Mouse (Mus musculus): Measurements from ENCODE around the gene Coro1b.
A peak's percentile ranks its signal among the peaks of the same experiment; 100 is the strongest.

Coro1b gene

DNA sequence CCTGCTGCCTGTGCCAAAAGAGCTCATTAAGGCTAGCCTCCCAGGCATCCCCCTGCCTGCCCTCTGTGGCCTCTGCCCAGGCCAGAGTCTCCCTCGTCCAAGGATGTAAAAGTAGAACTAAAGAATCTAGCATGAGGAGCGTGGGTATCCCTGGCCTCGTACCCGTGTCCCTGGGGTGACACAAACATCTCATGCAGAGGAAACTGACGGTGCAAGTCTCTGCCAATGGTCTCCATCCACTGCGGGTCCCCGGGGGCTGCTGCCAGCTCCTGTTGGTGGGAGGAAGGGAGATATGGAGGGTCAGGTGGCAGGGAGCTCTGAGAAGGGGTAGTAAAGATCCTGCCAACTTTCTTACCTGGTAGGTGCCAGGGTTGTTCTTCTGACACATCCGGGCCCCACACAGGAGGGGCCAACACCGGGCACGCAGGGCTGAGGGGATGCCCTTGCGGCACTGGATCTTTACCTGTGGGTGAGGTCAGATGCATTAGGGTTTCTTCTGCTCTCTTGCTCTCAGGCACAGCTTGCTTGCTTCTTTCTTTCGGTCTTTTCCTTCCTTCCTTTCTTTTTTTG lies 40.7 kb downstream of the Coro1b start:
- no peak for DNase-seq (ENCODE audit: low spot score in 2 of 2)

DNA sequence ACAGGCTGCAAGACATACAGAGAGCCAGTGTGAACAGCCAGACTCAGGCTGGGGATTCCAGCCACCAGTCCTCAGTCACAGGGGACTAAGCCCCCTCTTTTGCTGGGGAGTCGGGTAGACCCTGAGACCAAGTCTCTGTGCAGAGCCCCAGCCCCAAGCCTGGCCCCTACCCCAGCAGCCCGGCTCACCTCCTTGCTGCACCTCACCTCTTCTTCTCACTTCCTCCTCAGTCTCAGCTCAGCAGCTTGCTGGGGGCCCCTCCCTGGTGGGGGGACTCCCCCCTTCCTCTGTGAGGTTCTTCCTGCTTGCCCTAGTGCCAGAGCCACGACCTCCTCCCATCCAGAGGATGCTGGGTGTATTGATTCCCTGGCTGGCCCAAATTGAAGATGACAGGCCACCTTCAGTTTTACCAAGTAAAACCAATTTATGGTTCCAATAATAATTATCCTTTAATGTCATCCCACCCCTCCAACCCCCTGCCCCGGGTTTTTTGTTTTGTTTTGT lies 42.5 kb downstream of the Coro1b start, which contains the start of gene Tbc1d10c:
Tbc1d10c (minus strand) TSS at position 454 of the 504 bp plus-strand sequence.
- DNase-seq (ENCODE audit: low spot score in 2 of 2), result no peak

DNA sequence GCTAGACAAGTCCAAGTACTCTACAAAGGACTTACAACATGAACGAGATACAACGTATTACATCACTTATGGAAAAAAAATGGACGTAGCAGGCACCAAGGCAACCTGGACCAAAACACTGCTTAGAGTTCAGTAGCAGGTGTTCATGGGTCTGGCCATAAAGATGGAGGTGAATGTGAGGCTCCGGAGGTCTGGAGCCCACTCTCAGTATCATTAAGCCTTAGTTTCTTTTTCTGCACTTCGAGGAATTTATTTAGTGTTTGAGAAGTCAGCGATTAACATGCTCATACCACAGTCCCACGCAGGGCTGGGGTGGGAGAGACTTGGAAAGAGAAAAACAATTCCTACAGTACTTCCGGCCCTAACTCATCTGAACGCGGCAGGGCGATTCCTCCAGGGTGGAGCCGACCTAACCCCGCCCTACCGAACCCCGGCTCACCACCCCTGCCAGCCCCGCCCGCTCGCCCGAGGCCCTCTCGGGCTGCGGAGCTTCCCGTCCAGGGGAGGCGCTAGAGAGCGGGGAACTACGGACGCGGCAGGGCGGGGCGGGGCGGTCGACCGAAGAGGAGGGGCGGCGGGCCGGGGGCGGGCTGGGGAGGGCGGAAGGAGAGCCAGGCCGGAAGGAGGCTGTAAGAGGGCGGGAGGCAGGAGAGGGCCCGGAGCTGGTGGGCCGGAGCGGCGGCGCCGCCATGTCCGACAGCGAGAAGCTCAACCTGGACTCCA lies 43.3 kb downstream of the Coro1b start, which contains the start of gene Ppp1ca:
Ppp1ca (plus strand) TSS at position 538 of the 723 bp plus-strand sequence.
- peak; percentile 93 to 95 for DNase-seq (ENCODE audit: low spot score in 2 of 2)

DNA sequence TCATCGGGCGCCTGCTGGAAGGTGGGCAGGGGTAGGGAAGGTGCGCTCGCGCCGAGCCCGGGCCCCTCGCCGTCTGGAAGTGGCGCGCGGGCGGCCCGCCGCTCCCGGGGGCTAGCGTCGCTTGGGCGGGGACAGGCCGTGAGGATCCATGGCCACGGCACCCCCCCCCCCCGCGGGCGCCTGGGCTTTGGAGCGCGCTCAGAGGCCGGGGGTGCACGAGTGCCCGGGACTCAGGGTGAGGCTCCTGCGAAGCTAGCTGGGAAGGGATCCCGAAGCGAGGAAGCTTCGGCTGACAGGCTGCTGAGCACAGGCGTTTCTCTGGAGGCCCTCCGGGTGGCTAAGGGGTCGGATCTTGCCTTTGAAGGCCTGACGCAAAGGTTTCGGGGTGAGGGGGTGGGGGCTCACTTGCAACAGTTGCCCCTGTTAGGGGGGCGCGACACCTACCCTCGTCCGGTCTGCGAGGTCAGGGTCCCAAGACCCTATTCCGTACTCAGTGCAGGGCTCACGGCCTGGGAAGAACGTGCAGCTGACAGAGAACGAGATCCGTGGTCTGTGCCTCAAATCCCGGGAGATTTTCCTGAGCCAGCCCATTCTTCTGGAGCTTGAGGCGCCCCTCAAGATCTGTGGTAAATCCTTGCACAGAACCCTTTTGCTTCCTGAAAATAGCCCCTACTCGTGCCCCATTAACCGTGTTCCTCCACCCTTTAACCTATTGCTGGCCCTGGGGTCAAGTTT lies 44.0 kb downstream of the Coro1b start:
- DNase-seq (ENCODE audit: low spot score in 2 of 2), result no peak

DNA sequence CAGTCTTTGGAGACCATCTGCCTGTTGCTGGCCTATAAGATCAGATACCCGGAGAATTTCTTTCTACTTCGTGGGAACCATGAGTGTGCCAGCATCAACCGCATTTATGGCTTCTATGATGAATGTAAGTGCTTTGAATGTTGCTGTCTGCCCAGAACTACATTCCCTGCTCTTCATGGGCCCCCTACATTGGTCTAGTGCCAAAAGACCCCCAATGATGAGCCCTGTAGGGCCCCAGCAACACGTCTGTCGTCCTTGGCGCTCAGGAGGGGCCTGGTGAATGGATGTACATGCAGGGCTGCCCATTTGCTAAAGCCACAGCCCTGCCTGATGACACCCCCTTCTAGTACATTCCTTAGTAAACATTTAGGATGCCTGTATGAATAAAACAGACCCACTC lies 44.7 kb downstream of the Coro1b start:
- no peak for DNase-seq (ENCODE audit: low spot score in 2 of 2)

DNA sequence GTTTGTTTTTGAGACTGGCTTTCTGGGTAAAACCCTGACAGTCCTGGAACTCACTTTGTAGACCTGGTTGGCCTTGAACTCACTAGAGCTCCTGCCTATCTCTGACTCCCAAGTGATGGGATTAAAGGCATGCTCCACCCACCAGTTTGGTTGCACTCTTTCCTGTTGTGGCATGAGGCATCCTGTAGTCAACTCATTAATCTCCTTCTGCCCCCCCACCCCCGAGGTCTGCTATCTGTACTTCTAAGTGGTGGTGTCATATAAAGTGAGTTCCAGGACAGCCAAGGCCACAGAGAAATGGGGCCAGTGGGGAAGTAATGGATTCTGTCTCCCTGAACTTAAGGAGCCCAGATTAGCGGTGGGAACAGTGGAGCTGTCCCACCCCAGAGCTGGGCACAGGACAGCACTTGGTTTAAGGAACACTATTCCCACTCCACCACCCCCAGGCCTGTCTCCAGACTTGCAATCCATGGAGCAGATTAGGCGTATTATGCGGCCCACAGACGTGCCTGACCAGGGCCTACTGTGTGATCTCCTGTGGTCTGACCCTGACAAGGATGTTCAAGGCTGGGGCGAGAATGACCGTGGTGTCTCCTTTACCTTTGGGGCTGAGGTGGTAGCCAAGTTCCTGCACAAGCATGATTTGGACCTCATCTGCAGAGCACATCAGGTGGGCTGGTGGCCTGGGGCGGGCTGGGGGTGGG lies 45.8 kb downstream of the Coro1b start:
- DNase-seq (ENCODE audit: low spot score in 2 of 2), result no peak

DNA sequence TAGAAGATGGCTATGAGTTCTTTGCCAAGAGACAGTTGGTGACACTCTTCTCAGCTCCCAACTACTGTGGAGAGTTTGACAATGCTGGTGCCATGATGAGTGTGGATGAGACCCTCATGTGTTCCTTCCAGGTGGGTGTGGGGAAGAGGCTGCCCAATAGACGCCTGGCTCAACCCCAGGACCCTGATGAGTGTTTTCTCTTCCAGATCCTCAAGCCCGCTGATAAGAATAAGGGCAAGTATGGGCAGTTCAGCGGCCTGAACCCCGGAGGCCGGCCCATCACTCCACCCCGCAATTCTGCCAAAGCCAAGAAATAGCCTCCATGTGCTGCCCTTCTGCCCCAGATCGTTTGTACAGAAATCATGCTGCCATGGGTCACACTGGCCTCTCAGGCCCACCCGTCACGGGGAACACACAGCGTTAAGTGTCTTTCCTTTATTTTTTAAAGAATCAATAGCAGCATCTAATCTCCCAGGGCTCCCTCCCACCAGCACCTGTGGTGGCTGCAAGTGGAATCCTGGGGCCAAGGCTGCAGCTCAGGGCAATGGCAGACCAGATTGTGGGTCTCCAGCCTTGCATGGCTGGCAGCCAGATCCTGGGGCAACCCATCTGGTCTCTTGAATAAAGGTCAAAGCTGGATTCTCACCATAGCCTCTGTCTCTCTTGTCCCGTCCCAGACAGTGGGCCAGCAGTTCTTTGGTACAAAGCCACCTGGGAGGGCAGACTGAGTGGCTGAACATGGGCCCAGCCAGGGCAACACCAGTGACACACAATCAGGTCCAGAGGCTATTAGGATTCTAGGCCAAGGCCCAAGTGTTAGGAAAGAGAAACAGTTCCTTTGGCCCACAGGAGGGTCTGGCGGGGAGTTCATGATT lies 46.6 kb downstream of the Coro1b start:
- no peak for DNase-seq (ENCODE audit: low spot score in 2 of 2)

DNA sequence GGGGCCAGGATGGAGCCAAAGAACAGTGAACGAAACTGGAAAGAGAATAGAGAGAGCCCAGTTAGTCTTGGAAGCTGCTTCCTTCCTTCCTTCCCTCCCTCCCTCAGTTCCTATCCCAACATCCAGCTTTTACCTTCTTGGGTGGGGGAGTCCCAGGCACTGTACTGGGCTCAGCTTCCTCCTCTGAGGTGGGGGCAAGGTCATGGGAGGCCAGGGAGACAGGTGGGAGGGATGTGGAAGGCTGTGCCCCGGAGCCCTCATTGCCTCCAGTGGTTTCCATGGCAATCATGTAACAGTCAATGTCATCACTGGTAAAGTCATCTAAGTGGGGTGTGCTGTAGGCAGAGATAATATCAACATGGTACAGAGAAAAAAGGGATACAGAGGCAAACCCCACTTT lies 47.6 kb downstream of the Coro1b start:
- DNase-seq (ENCODE audit: low spot score in 2 of 2), result no peak

DNA sequence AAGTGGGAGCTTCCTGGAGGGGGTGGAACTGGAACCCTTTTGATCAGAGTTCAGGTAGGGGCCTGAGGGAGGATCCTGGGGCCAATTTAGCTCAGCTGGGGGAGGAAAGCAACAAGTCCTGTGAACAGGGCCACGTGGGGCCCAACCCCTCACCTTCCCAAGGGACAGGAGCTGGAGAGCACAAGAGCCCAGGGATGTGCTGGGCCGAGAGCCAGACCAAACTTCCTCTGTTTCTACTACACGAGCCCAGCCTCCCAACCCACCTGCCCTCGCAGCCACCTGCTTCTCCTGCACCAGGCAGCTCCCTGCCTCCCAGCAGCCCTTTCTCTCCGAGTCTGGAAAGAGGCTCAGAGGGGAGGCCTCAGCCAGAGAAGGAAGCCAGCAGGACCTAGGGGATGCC lies 48.1 kb downstream of the Coro1b start:
- no peak for DNase-seq (ENCODE audit: low spot score in 2 of 2)

DNA sequence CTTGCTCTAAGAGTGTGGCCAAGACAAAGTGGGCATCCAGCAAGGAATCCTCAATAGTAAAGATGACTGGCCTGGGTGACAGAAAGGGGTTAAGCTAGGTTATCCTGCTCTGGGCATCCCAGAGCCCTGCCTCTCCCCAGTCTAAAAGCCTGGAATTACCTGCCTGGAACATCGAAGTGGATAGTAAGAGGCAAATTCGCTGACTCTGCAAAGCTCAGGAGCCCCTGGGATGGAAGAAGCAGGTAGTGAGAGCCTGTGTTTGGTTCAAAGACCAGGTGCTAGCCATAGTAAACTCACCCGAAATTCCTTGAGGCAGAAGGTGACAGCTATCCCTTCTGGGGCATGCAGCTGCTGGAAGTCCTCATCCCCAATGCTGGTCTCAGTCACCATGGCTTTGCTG lies 48.8 kb downstream of the Coro1b start:
- no peak for DNase-seq (ENCODE audit: low spot score in 2 of 2)

DNA sequence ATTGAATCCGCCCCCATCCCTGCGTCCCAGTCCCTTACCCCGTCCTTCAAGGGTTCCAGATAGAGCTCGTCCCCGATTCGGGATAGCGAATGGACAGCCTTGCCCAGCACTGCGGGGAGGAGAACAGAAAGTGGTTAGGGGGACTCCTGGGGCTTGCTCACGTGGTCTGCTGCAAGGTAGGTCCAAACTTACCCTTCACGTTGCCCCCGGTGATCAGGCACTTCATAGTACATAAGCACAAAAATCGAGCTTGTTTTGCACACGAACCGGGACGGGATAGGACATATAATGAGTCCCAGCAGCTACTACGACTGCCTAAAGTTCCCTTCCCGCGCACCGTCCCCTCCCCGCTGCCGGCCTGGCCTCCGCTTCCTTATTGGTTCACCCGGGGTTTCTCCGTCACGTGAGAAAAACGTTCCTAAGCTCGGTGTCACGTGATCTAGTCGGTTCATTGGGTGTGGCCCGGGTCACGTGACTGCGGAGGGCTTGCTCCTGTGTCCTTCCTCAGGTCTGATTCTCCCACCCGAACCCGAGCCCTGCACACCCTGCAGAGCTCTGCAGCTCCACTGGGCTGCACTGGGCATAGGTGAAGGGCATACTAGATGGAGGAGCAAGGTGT lies 53.0 kb downstream of the Coro1b start, which contains the start of gene Rad9a:
Rad9a (minus strand) TSS at position 372 of the 619 bp plus-strand sequence.
- peak; percentile 98 to 99 for DNase-seq (ENCODE audit: low spot score in 2 of 2)

DNA sequence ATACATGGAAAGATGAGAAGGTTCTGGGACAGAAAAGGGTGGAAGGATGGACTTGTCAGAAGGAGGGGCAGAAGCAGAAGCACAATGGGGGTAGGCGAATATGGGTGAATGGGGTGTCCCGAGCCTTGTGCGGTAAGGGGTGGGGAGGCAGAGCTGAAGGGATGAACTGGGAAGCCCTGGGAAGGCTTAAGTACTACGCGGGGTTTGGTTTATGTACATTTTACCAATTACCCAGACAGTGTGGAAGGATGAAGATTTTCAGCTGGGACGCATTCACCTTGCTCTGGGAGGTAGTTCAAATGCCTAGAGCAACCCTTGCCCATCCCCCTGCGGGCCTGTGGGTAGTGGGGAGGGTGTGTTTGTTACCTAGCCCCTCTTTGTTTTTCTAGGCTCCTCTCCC lies 53.7 kb downstream of the Coro1b start:
- no peak for DNase-seq (ENCODE audit: low spot score in 2 of 2)

DNA sequence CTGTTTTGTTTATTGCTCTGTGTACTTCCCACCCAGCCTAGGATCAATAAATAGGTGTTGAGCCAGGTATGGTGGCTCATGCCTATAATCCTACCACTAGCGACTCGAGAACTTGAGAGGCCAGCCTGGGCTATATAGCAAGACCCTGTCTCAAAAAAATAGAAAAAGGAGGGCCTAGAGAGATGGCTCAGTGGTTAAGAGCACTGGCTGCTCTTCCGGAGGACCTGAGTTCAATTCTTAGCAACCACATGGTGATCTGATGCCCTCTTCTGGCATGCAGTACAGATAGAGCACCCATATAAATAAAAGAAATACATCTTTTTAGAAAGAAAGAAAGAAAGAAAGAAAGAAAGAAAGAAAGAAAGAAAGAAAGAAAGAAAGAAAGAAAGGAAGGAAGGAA lies 54.7 kb downstream of the Coro1b start:
- no peak for DNase-seq (ENCODE audit: low spot score in 2 of 2)

All from right cerebral cortex, postnatal 10 days (tissue).